Mouse (Mus musculus): ENCODE data around the gene Shroom2.

DNA sequence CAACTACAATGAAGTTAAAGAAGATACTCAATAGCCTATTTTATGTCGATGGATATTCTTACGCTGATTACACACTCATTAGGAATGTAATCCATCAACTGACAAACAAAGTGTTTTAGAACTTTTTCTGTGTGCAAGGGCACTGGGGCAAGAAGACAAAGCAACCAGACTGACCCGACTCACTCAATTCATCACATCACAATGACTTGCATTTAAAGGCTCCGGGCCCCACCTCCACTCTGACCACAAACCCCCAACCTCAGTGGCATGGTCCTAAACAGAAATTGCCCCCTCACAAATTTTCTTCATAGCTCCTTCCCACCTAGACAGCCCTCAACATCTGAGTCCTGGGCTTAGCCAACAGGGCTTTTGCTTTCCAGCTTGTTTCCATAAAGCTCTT, 124.4 kb downstream of the Shroom2 start:
- TF ChIP-seq POLR2A (IDR thresholded peaks at IDR 0.05; ENCODE audit: control insufficient read depth, extremely low read depth, insufficient read depth, low read length, poor library complexity), result no peak
- no peak for TF ChIP-seq CTCF (IDR thresholded peaks at IDR 0.05; ENCODE audit: borderline replicate concordance, control insufficient read depth, extremely low read depth, insufficient read depth, low read length, poor library complexity)
